Mouse (Mus musculus) heart, adult 2 months (tissue): ENCODE results near the gene Ddx31.

ENCODE experiments used
- CTCF ChIP-seq: fragments of 200-600 bp; IDR thresholded peaks from 2 replicates; pipeline ENCODE4 v1.8.1; 2022; ENCODE audit warnings: antibody characterized with exemption, mild to moderate bottlenecking, moderate library complexity
- EP300 ChIP-seq: fragments of 200-500 bp; IDR thresholded peaks from 2 replicates; pipeline ENCODE4 v1.6.1; 2011; ENCODE audit warnings: low read depth, low read length, control low read depth; ENCODE audit not compliant: insufficient read depth
- POLR2A ChIP-seq: fragments of 200-500 bp; IDR thresholded peaks from 2 replicates; pipeline ENCODE4 v1.6.1; 2011; ENCODE audit warnings: mild to moderate bottlenecking, low read depth, low read length, control low read depth; ENCODE audit not compliant: insufficient read depth

GRCm38 (mm10) chr2:28917518-28918361, 77.5 kb downstream of the Ddx31 start:
- TF ChIP-seq POLR2A (no peak), EP300 (no peak), CTCF (no peak)
